Comparison of ENCODE assay signal across 7 mouse cellular contexts in genomic region chrX:8175504-8176385, GRCm38 (mm10). TPM values are rescaled to one million over a fixed set of nuclear protein-coding genes. Genes with fewer than 3 reads are reported as not detected.
DNase-seq lines count a peak whose midpoint lies in the region; ATAC-seq lines count a peak whose summit lies in the region.

Tbc1d25 (minus strand) TSS chrX:8176181.

- peak within 1 kb of the TSS; percentile 71 for H3K9ac ChIP-seq in intestine, embryonic 16.5 days (ENCODE audit: low read depth, low read length)
- H3K9ac ChIP-seq in midbrain, embryonic 11.5 days (ENCODE audit: low read length): peak within 1 kb of the TSS; percentile 55

- peak; percentile 98 for ATAC-seq in intestine, embryonic 16.5 days
- ATAC-seq in midbrain, embryonic 11.5 days (ENCODE audit: low FRiP score): peak; percentile 95

- WGBS in intestine, embryonic 16.5 days: 14% methylated on average over 54 of the region's 56 CpGs
- WGBS in midbrain, embryonic 11.5 days: 11% methylated on average over 56 of the region's 56 CpGs

- H3K4me1 ChIP-seq in intestine, embryonic 16.5 days (ENCODE audit: control insufficient read depth, insufficient read depth, low read length): 0 out of 2 replicates have a peak, but pooled peaks cover 4% of the 10 kb centered on the region
- H3K4me1 ChIP-seq in midbrain, embryonic 11.5 days (ENCODE audit: control insufficient read depth, insufficient read depth, low read length): no peaks in the 10 kb centered on the region

- no peaks in the 10 kb centered on the region for H3K9me3 ChIP-seq in intestine, embryonic 16.5 days (ENCODE audit: control insufficient read depth, low read length)
- H3K9me3 ChIP-seq in midbrain, embryonic 11.5 days (ENCODE audit: control insufficient read depth, low read length): no peaks in the 10 kb centered on the region

- peak within 1 kb of the TSS; percentile 62 for H3K4me3 ChIP-seq in intestine, embryonic 16.5 days (ENCODE audit: low read length)
- H3K4me3 ChIP-seq in midbrain, embryonic 11.5 days (ENCODE audit: low read depth, low read length): peak within 1 kb of the TSS; percentile 55

- intact Hi-C loops in gastrocnemius, postnatal 36 days (cut with DNase I): no loop called here
- intact Hi-C loops in left cerebral cortex, postnatal 36 days (cut with DNase I): no loop called here

- H3K27ac ChIP-seq in intestine, embryonic 16.5 days (ENCODE audit: low read length): peak within 1 kb of the TSS; percentile 65
- H3K27ac ChIP-seq in midbrain, embryonic 11.5 days (ENCODE audit: low read depth, low read length): no peak within 1 kb of the TSS

- H3K36me3 ChIP-seq in intestine, embryonic 16.5 days (ENCODE audit: control insufficient read depth, insufficient read depth, low read length): no peaks in the 10 kb centered on the region
- H3K36me3 ChIP-seq in midbrain, embryonic 11.5 days (ENCODE audit: control insufficient read depth, insufficient read depth, low read length): no peaks in the 10 kb centered on the region

- H3K4me2 ChIP-seq in intestine, embryonic 16.5 days (ENCODE audit: low read depth, low read length): peak within 1 kb of the TSS; percentile 56
- peak within 1 kb of the TSS; percentile 51 for H3K4me2 ChIP-seq in midbrain, embryonic 11.5 days

- no peaks in the 10 kb centered on the region for H3K27me3 ChIP-seq in intestine, embryonic 16.5 days (replicated peaks; ENCODE audit: control insufficient read depth, insufficient read depth, low read length)
- H3K27me3 ChIP-seq in midbrain, embryonic 11.5 days (ENCODE audit: control insufficient read depth, insufficient read depth, low read length): no peaks in the 10 kb centered on the region

- peak; percentile 91 for DNase-seq in adrenal gland, adult 2 months
- peak; percentile 73 for DNase-seq in embryo, embryonic 11.5 days (ENCODE audit: low read depth, low spot score)
- DNase-seq in gastrocnemius, postnatal 36 days: peak; percentile 79 to 80
- peak; percentile 79 to 83 for DNase-seq in left cerebral cortex, postnatal 36 days (ENCODE audit: low spot score in 2 of 2)
- peak; percentile 96 for DNase-seq in midbrain, embryonic 11.5 days (ENCODE audit: low spot score, missing footprints)
- peak; percentile 90 for DNase-seq in skeletal muscle tissue, adult 2 months (ENCODE audit: low read depth, low spot score)

RNA-seq across cellular contexts. Expression of gene Tbc1d25, which starts in this region (rescaled TPM):
- total RNA-seq in adrenal gland, adult 2 months (2021): 1 to 10 TPM; 8.8 to 9.6 TPM
- polyA plus RNA-seq in adrenal gland, adult 2 months (2012; rRNA removed): 11.1 and 12.9 TPM in 2 replicates
- 1 to 10 TPM; 3.0 to 3.6 TPM for total RNA-seq in gastrocnemius, postnatal 36 days (2021)
- 8.6 and 10.0 TPM in 2 replicates for polyA plus RNA-seq in intestine, embryonic 16.5 days (2015; fragmentation: Nextera tagmentation; extraction: Ambion mirVana)
- total RNA-seq in left cerebral cortex, postnatal 36 days (2021): 10 to 100 TPM; 15.9 to 16.8 TPM
- polyA plus RNA-seq in midbrain, embryonic 11.5 days (2014; fragmentation: Nextera tagmentation; extraction: Ambion mirVana): 11.5 and 11.6 TPM in 2 replicates
